Mouse (Mus musculus) gastrocnemius, postnatal 36 days (tissue): ENCODE measurements around the gene Pgs1. TPM values are rescaled to one million over a fixed set of nuclear protein-coding genes. Genes with fewer than 3 reads are reported as not detected.
A peak's percentile ranks its signal among the peaks of the same experiment; 100 is the strongest.

Experiments used
- DNase-seq, 2 experiments: peaks; one replicate each; pipeline ENCODE4 v3.0.0; 2022
- intact Hi-C: fragments of 180-260 bp; cut with DNase I; formaldehyde crosslinking; loops from one replicate; pipeline ENCODE4 v1.15.1; 2025
- total RNA-seq, 2 experiments: library from RNA; stranded (reverse); gene quantifications; 2 replicates each; pipeline ENCODE4 v1.2.3; 2021

Gene Pgs1
- total RNA-seq, 2 experiments from 2014 or later = 17.9 to 18.9 TPM

DNA sequence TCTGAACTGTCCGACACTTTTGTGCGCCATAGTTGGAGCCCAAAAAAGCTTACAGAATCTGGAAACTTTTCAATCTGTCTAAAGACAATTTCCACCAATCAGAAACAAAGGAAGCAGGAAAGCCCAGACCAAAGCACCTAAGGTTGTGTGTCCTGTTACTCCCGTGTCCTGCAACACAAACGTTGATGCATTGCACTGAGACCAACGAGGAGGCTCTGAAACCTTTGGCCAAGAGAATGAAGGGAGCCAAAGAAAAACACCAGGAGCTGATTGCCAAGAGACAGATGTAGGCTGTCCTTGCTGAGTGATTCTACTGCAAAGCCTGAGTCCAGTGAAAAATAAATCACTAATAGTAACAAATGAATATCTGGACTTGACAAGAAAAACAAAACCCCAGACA, 12.5 kb upstream of the Pgs1 start:
- DNase-seq = no peak
- intact Hi-C loops = no loop called here

- intact Hi-C loops = no loop called here
These were observed 11.6 kb upstream of the Pgs1 start for GRCm38 (mm10) chr11:117974327-117975125.

GRCm38 (mm10) chr11:117975211-117975967, 10.7 kb upstream of the Pgs1 start:
- intact Hi-C loops = no loop called here

More at GRCm38 (mm10) chr11:117974327-117975125, 11.6 kb upstream of the Pgs1 start:
- DNase-seq = no peak

DNA sequence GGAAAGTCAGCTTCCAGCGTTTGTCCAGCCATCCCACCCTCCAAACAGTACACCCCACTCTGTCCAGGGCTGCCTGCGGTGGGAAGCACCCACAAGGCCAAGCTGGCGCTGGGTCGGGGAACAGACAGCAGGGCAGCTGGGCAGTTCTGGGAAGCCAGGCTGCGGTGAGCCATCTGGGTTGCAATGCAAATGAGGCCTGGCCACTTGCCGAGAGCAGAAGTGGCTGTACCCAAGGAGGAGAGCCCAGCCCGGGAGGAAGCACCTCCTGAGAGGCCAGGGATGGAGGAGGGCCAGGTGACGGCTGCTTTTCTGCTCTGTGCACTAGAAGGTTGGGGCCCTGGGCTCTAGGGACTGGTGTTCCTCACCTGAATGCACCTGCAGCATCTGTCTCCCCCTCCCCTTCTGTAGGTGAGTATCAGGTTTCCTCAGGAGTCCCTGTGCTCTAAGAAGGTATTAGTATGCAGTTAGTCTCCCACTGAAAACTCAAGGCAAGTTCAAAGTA, 10.0 kb upstream of the Pgs1 start:
- intact Hi-C loops = no loop called here

More at GRCm38 (mm10) chr11:117975211-117975967, 10.7 kb upstream of the Pgs1 start:
- no peak for DNase-seq

DNA sequence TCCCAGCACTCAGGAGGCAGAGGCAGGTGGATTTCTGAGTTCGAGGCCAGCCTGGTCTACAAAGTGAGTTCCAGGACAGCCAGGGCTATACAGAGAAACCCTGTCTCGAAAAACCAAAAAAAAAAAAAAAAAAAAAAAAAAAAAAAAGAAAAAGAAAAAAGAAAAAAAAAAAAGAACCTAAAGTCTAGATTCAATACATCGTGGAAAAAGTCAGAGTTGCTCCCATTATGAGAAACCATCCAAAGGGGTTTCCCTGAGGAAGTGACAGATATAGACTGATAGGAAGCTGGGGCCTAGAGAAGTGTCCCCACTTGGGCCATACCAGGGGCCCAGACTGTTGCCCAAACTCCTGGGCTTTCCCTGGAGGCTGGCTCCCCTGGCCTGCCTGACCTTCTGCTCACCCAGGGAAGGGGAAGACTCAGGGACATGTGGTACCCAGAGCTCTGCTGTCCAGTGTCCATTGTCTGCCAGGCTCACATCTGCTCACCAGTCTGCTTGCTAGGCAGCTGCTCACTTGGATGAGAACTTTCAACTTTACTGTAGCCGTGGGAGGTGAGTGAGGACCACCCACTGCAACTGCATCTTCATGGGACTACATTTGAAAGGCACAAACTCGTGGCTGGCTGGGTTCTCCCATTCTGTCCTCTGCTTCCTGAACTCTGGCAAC, 8.3 kb upstream of the Pgs1 start:
- no peak for DNase-seq
- intact Hi-C loops = no loop called here

More for the DNA sequence above, 10.0 kb upstream of the Pgs1 start:
- peak in 1 of 2 experiments; percentile 51 for DNase-seq

DNA sequence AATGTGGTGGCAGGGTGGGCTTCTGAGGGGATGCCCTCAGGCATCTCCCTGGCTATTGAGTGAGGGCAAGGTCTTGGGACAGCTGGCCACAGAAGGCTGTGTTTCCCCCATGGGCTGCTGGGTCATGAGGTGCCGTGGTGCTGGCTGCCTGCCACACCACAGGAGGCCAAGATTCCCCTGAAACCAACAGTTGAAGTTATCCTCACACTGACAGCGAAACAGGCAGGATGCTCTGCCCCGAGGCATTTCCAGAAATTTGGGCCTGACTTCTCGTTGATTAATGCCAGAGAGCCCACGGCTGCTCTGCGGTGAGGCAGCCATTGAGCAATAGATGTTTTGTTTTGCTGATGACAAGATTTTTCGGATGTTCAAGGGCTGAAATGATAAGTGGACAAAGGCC, 6.7 kb upstream of the Pgs1 start:
- intact Hi-C loops = no loop called here
- no peak for DNase-seq

DNA sequence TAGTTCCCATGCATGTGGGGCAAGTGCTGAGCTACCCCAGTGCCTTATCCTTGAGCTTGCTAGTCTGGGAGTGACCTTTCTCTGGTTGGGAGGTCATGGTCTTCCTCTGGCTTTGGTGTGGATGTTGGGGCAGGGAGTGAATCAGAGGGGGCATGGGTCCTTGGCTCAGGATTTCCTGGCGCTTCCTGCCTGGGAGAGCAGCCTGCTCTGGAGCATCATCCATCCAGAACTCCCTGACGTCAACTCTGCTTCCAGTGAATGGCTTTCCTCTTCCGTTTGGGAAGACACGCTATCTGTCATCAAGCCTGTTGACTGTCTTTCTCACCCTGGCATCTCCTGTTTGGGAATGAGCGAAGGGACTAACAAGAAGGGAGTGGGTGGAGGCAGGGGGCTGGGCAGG, 3.7 kb upstream of the Pgs1 start:
- intact Hi-C loops = no loop called here
- no peak for DNase-seq

- intact Hi-C loops = no loop called here
- DNase-seq = no peak
These were observed 2.3 kb upstream of the Pgs1 start for GRCm38 (mm10) chr11:117983770-117984169.

GRCm38 (mm10) chr11:117987032-117987451, 950 bp downstream of the Pgs1 start:
- DNase-seq = no peak
- intact Hi-C loops = no loop called here

DNA sequence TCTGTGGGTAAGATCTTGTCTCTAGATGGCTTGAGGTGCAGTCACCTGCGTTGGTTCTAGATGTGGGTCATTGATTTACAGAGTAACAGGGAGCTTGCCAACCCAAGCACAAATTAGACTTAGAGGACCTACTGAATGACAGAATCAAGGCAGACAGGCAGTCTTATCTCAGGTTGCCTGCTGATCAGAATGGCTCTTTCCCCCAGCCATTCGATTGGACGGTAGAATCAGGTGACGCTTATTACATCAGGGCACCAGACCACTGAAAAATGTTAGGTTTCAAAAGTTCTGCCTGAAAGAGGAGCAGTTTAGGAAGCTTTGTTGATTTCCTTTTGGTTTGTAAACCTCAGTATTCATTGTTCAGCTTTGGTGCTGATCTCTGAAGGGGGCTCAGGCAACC, 1.9 kb downstream of the Pgs1 start:
- intact Hi-C loops = no loop called here
- DNase-seq = no peak

DNA sequence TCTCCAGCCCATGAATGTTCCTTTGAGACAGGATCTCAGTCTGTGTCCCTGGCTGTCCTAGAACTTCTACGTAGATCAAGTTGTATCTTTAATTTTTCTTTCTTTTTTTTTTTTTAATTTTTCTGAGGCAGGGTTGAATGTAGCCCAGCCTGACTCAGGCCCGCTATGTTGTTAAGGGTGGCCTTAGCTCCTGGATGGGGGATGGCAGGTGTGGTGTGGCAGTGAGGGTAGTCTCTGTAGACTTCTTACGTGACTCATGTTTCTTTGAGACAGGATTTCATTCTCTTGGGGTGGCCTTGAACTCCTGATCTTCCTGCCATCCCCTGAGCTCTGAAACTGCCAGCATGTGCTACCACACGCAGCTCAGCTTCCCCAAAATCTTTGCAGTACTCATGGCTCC, 3.1 kb downstream of the Pgs1 start:
- intact Hi-C loops = no loop called here

DNA sequence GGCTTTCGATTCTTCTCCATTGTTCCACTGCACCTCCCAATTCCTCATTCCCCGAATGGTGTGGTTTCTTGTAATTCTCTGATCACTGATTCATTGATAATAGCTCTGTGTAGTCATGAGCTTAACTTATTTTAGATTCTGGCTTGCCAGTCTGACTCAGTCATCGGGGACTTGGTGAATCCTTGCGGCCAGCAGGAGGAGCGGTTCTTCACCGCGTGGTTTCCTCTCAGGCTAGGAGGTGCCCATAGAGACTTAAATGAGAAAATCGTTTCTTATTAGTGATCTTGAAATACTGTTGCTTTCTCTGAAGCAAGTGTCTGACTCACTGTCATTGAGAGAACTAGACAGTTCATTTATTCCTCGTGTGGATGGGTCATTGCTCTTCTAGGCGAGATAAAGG, 3.8 kb downstream of the Pgs1 start:
- no peak for DNase-seq
- intact Hi-C loops = no loop called here

More for the DNA sequence above, 3.1 kb downstream of the Pgs1 start:
- no peak for DNase-seq

DNA sequence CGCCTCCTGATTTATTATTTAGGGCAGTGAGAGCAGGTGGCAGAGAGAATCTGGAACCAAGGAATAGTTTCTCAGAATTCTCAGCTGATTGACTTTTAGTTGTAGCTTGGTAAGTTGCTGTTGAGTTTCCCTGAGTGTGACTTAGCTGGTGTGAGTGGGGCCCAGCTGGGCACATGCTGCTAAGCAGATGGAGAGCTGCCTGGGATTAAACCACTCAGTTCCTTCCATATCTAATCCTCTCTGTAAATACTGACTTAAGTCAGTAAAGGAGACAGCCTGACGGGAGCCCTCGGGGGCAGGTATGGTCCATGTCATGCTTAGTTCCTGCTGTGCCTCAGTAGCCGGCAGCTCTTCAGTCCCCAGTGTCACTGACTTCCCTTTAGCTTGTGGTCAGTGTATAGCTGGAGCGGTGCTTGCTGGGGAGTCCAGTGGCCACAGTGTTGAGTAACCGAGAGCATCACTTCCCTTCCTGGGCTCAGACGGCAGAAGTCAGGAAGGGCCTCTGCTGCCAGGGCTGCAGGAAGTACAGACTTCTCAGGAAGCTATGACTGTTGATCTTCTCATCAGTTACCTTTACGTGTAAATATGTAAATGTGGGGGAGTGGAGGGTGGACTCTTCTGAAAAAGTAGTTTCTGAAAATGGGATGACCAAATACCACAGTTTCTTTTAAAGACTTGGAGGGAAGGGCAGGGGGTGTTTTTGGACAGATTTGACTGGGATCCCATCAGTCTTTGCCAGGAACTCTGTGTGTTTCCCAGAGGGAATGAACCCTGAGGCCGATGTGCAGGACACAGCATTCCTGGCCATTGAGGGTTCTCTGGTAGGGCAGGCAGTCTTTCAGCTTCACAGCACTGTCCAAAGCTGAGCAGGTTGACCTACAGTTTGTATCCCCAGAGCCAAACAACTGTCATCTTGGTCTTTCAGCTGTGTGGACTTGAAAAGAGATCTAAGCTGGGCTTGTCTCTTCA, 5.7 kb downstream of the Pgs1 start:
- no peak for DNase-seq
- intact Hi-C loops = no loop called here

- DNase-seq = no peak
- intact Hi-C loops = no loop called here
These were observed 7.4 kb downstream of the Pgs1 start for GRCm38 (mm10) chr11:117993190-117994175.

- intact Hi-C loops = no loop called here
- DNase-seq = no peak
These were observed 8.4 kb downstream of the Pgs1 start for GRCm38 (mm10) chr11:117994250-117995057.

DNA sequence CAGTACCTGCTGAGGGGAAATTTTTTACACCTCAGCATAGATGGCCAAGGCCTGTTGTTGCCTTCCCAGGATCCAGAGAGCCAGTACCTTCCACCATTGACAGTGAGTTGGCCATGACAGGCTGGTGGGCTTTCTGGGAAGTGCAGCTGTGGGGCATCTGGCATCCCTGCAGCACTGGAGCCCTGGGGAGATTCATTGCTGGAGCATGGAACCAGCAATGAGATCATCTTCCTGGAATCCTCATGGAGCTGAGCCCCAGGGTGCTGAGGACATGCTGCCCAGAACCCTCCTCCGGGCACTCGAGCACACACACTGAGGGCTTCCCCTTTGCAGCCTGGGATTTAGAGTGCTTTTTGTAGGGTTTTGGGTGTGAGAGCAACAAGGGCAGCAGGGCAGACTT, 9.2 kb downstream of the Pgs1 start:
- DNase-seq = no peak
- intact Hi-C loops = no loop called here

DNA sequence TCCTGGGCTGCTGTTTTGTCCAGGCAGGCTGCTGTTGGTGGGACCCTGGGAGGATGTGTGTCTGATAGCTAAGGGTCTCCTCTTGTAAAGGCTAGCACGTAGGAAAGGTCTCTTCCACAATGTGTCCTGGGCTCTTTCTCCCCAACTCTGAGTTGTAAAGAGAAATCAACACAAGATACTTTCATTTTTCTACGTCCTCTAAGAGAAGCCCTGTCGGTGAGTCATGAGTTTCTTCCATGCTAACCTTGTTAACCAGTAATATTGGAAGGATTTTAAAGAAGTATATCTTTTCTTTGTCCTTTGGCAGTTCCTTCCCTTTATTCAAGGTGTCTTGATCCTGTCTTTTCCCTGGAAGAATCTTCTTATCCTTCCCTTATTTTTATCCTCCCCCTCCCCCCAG, 9.6 kb downstream of the Pgs1 start:
- no peak for DNase-seq
- intact Hi-C loops = no loop called here

- no peak for DNase-seq
- intact Hi-C loops = no loop called here
These were observed 10.0 kb downstream of the Pgs1 start for GRCm38 (mm10) chr11:117996066-117996465.
